Mouse (Mus musculus) megakaryocyte, adult 5-6 weeks (primary cell): Measurements from ENCODE around the gene Gm13695. TPM values are rescaled to one million over a fixed set of nuclear protein-coding genes. Genes with fewer than 3 reads are reported as not detected.
"Not testable (repeated sequence)": the region's sequence is repeated elsewhere in the genome, so short reads cannot be mapped to it uniquely, and the experiment has no call there.

Source experiments
- ATAC-seq: 2 replicates; pipeline ENCODE4 v1.8.0; 2016; ENCODE audit warnings: mild to moderate bottlenecking, inconsistent platforms; ENCODE audit not compliant: poor library complexity, severe bottlenecking
- total RNA-seq, 2 experiments: library from RNA; stranded (forward) in 1 of 2; stranded (reverse) in 1 of 2; fragments of 153-499, 151-499 nt in 1 of 2; fragments of 221-1000, 200-1000 nt in 1 of 2; gene quantifications; 2 replicates each; pipeline versions ENCODE4 v1.2.3 to v1.2.4; 2015 to 2017

Gene Gm13695
- total RNA-seq (2015): not detected in 2 replicates
- total RNA-seq (2017): not detected in 2 replicates

GRCm38 (mm10) chr2:83967013-83967412, at the start of gene Gm13695:
Gene Gm13695 (plus strand): TSS chr2:83967313.
- not testable (repeated sequence) for ATAC-seq

GRCm38 (mm10) chr2:83929478-83930088, 37.5 kb upstream of the Gm13695 start:
- peak; percentile 99 for ATAC-seq

DNA sequence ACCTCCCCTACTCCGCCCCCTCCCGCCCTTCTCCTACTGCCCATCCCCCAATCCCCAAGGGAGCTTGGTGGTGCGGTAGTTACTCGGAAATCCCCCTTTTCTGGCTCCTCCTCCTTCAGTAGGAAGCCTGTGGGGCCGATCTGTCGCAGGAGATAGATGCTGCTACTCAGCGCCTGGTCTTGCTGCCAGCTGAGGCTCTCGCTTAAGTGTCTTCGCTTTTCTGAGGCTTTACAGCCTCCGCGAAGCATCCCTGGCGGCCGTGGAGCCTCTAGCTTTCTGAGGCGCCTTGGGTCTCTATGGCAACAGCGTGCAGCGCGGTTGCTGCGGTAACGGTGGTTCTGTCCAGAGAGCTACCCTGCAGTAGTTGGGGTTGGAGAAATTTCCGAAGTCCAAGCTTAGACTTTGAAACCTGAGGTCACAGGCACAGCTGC, 26.2 kb upstream of the Gm13695 start, which contains the start of gene Zswim2:
Zswim2 (minus strand) TSS at position 298 of the 431 bp plus-strand sequence.
- peak; percentile 81 for ATAC-seq

DNA sequence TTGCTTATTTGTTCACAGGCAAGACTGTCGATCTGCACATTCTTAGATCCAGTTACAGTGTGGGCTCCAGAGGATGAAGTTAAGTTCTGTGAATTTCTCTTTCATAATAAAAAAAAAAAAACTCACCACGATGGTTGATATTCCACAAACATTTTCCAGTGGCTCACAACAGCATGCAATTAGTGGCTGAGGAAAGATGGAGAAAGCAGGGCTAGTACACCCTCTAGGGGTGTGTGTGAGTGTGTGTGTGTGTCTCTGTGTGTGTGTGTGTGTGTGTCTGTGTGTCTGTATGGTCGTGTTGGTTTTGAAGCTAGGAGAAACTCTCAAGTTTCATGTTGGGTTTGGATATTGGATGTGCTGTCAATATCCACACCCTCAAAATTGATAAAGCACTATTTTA, 25.7 kb upstream of the Gm13695 start:
- ATAC-seq: no peak

- ATAC-seq: no peak
These were observed 25.3 kb upstream of the Gm13695 start for GRCm38 (mm10) chr2:83941792-83942191.

DNA sequence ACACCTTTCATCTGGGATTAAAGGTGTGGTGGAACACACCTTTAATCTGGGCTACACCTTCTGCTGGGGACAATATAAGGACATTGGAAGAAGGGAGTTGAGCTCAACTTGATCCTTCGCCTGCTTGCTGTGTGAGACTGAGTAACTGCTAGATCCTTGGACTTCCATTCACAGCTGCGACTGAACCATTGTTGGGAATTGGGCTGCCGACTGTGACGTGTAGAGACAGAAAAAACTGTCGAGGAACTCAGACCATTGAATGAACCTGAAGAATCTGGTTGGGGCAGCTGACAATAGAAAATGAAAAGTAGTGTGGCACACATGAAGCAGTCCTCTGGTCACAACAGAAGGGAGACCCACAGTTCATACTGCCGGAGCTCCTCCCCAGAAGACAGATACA, 11.7 kb upstream of the Gm13695 start, which contains the start of gene Gm13698:
Gm13698 (plus strand) TSS at position 301 of the 400 bp plus-strand sequence.
- ATAC-seq: not testable (repeated sequence)

DNA sequence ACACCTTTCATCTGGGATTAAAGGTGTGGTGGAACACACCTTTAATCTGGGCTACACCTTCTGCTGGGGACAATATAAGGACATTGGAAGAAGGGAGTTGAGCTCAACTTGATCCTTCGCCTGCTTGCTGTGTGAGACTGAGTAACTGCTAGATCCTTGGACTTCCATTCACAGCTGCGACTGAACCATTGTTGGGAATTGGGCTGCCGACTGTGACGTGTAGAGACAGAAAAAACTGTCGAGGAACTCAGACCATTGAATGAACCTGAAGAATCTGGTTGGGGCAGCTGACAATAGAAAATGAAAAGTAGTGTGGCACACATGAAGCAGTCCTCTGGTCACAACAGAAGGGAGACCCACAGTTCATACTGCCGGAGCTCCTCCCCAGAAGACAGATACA, 5.9 kb upstream of the Gm13695 start, which contains the start of gene Gm13693:
Gm13693 (plus strand) TSS at position 301 of the 400 bp plus-strand sequence.
- not testable (repeated sequence) for ATAC-seq

DNA sequence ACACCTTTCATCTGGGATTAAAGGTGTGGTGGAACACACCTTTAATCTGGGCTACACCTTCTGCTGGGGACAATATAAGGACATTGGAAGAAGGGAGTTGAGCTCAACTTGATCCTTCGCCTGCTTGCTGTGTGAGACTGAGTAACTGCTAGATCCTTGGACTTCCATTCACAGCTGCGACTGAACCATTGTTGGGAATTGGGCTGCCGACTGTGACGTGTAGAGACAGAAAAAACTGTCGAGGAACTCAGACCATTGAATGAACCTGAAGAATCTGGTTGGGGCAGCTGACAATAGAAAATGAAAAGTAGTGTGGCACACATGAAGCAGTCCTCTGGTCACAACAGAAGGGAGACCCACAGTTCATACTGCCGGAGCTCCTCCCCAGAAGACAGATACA, 5.7 kb downstream of the Gm13695 start, which contains the start of gene Gm13696:
Gm13696 (plus strand) TSS at position 301 of the 400 bp plus-strand sequence.
- ATAC-seq: not testable (repeated sequence)

DNA sequence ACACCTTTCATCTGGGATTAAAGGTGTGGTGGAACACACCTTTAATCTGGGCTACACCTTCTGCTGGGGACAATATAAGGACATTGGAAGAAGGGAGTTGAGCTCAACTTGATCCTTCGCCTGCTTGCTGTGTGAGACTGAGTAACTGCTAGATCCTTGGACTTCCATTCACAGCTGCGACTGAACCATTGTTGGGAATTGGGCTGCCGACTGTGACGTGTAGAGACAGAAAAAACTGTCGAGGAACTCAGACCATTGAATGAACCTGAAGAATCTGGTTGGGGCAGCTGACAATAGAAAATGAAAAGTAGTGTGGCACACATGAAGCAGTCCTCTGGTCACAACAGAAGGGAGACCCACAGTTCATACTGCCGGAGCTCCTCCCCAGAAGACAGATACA, 11.5 kb downstream of the Gm13695 start, which contains the start of gene Gm13694:
Gm13694 (plus strand) TSS at position 301 of the 400 bp plus-strand sequence.
- ATAC-seq: not testable (repeated sequence)

DNA sequence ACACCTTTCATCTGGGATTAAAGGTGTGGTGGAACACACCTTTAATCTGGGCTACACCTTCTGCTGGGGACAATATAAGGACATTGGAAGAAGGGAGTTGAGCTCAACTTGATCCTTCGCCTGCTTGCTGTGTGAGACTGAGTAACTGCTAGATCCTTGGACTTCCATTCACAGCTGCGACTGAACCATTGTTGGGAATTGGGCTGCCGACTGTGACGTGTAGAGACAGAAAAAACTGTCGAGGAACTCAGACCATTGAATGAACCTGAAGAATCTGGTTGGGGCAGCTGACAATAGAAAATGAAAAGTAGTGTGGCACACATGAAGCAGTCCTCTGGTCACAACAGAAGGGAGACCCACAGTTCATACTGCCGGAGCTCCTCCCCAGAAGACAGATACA, 17.3 kb downstream of the Gm13695 start, which contains the start of gene Gm13697:
Gm13697 (plus strand) TSS at position 301 of the 400 bp plus-strand sequence.
- ATAC-seq: not testable (repeated sequence)

- not testable (repeated sequence) for ATAC-seq
These were observed 23.1 kb downstream of the Gm13695 start, which contains the start of gene Gm13691 for GRCm38 (mm10) chr2:83990253-83990652. Gene Gm13691 (plus strand): TSS chr2:83990553.

DNA sequence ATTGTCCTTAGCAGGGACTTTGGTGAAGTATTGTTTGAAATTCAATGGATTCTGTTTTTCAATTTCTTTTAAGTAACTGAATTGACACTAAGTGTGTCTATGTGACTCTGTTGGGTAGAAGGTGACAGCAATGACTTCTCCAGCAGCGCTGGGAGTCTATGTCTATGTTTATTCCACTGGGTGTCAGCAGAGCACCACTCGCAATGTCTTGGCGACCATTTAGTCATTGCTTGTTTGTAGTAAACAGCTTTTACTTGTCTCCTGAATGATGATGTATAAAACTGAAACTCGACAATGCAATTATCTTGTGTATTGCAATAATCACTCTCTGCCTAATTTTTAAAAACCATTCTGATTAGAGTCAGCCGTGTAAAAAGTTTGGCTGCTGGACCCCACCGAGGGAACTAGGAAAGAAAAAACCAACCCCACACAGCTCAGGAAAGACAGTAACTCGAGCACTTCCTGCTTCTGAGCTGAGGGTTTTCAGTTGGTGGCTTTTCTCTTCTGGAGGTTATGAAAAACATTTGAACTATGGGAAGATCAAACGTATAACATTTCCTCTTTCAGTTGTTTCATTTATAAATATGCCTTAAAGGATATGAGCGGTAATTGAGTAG, 26.6 kb downstream of the Gm13695 start:
- ATAC-seq: peak; percentile 100

DNA sequence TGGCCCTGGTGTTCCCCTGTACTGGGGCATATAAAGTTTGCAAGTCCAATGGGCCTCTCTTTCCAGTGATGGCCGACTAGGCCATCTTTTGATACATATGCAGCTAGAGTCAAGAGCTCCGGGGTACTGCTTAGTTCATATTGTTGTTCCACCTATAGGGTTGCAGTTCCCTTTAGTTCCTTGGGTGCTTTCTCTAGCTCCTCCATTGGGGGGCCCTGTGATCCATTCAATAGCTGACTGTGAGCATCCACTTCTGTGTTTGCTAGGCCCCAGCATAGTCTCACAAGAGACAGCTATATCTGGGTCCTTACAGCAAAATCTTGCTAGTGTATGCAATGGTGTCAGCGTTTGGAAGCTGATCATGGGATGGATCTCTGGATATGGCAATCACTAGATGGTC, 27.4 kb downstream of the Gm13695 start:
- not testable (repeated sequence) for ATAC-seq

DNA sequence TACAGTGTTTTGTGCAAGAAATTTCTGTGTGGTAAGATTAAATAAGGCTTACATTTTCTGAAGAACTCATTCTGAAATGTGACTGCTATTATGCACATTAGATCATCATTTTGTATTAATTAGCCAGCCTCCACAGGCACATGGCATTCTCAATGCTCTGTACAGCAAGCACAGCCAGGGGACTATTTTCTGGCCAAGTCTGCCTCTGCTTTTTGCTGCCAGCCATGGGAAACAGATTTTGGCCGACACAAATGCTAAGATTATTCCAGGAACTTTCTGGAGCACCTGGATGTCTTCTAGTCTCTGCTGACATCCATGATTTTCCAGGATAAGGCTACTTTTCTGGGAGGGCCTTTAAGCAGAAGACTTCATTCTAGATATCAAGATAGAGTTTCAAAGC, 41.8 kb downstream of the Gm13695 start:
- no peak for ATAC-seq

GRCm38 (mm10) chr2:84009818-84010217, 42.7 kb downstream of the Gm13695 start:
- ATAC-seq: peak; percentile 88

DNA sequence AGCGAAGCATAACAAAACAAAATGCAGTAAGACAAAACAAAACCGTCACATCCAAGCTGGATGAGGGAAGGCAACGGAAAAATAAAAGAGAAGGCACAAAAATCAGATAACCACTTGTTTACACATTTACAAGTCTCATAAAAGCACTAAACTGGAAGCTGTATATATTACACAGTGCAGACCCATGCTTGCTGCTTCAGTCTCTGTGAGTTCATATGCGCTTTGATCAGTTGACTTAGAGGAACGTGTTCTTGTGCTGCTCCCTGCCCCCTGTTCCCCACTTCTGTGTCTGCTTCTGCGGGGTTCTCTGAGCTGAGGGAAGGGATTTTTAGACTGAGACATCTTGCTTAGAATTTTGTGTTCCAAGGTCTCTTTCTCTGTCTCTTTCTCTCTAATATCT, 47.5 kb downstream of the Gm13695 start:
- no peak for ATAC-seq

DNA sequence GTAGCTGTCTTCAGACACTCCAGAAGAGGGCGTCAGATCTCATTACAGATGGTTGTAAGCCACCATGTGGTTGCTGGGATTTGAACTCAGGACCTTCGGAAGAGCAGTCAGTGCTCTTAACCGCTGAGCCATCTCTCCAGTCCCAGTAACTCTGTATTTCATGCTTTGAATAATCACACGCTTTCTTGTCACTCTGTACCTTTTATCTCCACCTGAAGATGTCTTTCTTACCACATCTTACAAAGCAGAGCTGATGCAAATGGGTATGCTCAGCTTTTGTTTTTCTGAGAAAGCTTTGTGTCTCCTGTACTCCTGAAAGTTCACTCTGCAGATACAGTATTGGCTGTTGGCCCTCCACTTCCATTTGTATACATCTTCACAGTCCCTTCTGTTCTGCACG, 49.2 kb downstream of the Gm13695 start:
- ATAC-seq: not testable (repeated sequence)

DNA sequence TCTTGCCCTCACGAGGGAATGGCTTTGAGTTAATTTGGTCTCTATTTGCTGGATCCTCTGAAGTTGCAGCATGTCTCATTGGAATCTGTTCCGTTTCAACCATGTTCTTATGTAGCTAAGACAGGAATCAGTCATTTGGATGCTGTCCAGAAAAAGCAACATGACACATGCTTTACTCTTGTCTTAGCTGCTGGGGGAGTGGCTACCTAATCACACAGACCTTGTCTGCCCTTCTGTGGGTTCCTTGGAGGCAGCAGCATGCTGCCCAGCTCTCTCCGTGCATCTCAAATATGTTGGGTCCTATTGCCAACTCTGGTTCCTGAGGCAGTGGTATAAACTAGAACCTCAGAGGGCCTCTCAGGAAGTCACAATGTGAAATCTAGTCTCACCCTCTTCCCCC, 51.2 kb downstream of the Gm13695 start:
- peak; percentile 30 for ATAC-seq
